Mouse (Mus musculus) small intestine, adult 2 months (tissue): Measurements from ENCODE around the gene I830077J02Rik.
A peak's percentile ranks its signal among the peaks of the same experiment; 100 is the strongest.

Experiments
- CTCF ChIP-seq: fragments of 200-500 bp; IDR thresholded peaks from 2 replicates; pipeline ENCODE4 v1.5.1; 2012; ENCODE audit warnings: low read depth, mild to moderate bottlenecking, control low read depth, inconsistent platforms, low read length, moderate library complexity, mixed read lengths; ENCODE audit not compliant: insufficient replicate concordance, insufficient read length; ENCODE audit errors: extremely low read depth
- POLR2A ChIP-seq: fragments of 200-500 bp; IDR thresholded peaks from 2 replicates; pipeline ENCODE4 v1.6.1; 2012; ENCODE audit warnings: low read depth, mild to moderate bottlenecking, control low read depth, inconsistent platforms, low read length, moderate library complexity

GRCm38 (mm10) chr3:105959585-105959984 is 27.1 kb upstream of the I830077J02Rik start:
- no peak for TF ChIP-seq POLR2A
- 0 out of 2 replicates have a peak, but pooled peaks have one; percentile 3 for TF ChIP-seq CTCF
